Mouse (Mus musculus) MEL (cell line): ENCODE measurements around the gene Pgls.

Source experiments
- CTCF ChIP-seq, 3 experiments: IDR thresholded peaks in 2 of 3; conservative IDR thresholded peaks in 1 of 3; 2 replicates each; pipeline ENCODE4 v1.5.1; 2011 to 2012; ENCODE audit warnings: low read length in 3 of 3, low read depth in 2 of 3, mild to moderate bottlenecking in 2 of 3, improper control_type of control experiment in 1 of 3, inconsistent platforms in 1 of 3, mixed read lengths in 1 of 3, moderate library complexity in 1 of 3; ENCODE audit not compliant: control insufficient read depth in 1 of 3, insufficient read depth in 1 of 3, poor library complexity in 1 of 3, severe bottlenecking in 1 of 3
- MAX ChIP-seq: IDR thresholded peaks from 2 replicates; pipeline ENCODE4 v1.6.1; 2011; ENCODE audit warnings: low read length, improper control_type of control experiment

GRCm38 (mm10) chr8:71569366-71570290, 22.3 kb upstream of the Pgls start:
- TF ChIP-seq MAX (no peak), CTCF (IDR thresholded peaks at IDR 0.05 in 2 of 3, conservative IDR thresholded peaks at IDR 0.05 in 1 of 3; ENCODE audit: control insufficient read depth in 1 of 3, insufficient read depth in 1 of 3, low read depth in 2 of 3, low read length in 3 of 3, poor library complexity in 1 of 3, severe bottlenecking in 1 of 3) (no peak)
